Mouse (Mus musculus): ENCODE measurements around the gene Rasl11a. TPM values are rescaled to one million over a fixed set of nuclear protein-coding genes. Genes with fewer than 3 reads are reported as not detected.

Rasl11a gene
- 23.5 and 23.9 TPM in 2 replicates for polyA plus RNA-seq (2014; fragmentation: Nextera tagmentation; extraction: Ambion mirVana)

DNA sequence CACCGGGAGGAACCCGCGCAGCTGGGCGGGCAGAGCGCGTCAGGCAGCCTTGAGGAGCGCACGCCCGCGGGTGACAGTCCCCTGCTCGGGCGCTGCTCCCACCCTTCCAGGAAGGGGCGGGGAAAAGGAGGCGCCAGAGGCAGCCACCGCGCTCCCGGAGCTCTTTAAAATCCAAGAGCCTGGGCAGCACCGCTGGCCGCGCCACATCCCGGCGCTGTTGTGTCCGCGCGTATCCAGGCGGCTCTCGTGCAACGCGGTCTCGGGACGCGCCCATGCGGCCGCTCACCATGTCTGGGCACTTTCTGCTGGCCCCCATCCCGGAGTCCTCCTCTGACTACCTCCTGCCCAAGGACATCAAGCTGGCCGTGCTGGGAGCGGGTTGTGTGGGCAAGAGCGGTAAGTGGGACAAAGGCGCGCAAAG lies at the start of gene Rasl11a:
Rasl11a (plus strand) TSS at position 127 of the 421 bp plus-strand sequence.
- peak within 1 kb of the TSS; percentile 68 for H3K4me3 ChIP-seq (ENCODE audit: low read depth, low read length)
- no peaks in the 10 kb centered on the region for H3K27me3 ChIP-seq (ENCODE audit: control insufficient read depth, insufficient read depth, low read length)
- H3K27ac ChIP-seq (replicated peaks; ENCODE audit: low read depth, low read length): no peak within 1 kb of the TSS
- H3K4me2 ChIP-seq (ENCODE audit: low read depth, severe bottlenecking): peak within 1 kb of the TSS; percentile 81
- no peaks in the 10 kb centered on the region for H3K4me1 ChIP-seq (ENCODE audit: control insufficient read depth, insufficient read depth, low read length)
- peak within 1 kb of the TSS; percentile 81 for H3K9ac ChIP-seq (ENCODE audit: low read length)
- ATAC-seq (ENCODE audit: insufficient number of reproducible peaks, low FRiP score, low TSS enrichment, low read depth) (peak; percentile 82), DNase-seq (ENCODE audit: low spot score) (peak; percentile 90)
- no peaks in the 10 kb centered on the region for H3K36me3 ChIP-seq (ENCODE audit: control insufficient read depth, insufficient read depth, low read length)
- under 1% methylated on average over 40 of the region's 40 CpGs for WGBS
- H3K9me3 ChIP-seq (ENCODE audit: control insufficient read depth, low read length): no peaks in the 10 kb centered on the region

DNA sequence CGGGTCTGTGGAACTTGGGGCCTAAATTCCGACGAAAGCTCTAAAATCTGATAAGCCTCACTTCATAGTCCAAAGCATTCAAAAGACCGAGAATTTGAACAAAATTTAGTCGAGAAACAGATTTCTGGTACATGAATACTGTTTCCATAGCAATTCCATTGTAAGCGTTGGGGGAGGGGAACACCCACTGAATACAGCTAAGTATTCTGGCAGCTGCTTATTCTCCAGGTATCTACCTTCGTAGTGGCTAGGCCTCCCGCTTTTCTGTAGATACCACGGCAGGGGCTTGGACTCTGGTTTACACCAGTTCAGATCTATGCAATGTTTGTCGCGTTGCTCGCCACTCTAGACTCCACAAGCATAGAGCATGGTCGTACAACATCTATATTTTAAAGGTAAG lies 49.1 kb upstream of the Rasl11a start:
- DNase-seq (ENCODE audit: low spot score): no peak
- Histone ChIP-seq H3K4me2 (ENCODE audit: low read depth, severe bottlenecking) (no peak overlapping the region), H3K36me3 (ENCODE audit: control insufficient read depth, insufficient read depth, low read length) (no peaks in the 10 kb centered on the region), H3K9me3 (ENCODE audit: control insufficient read depth, low read length) (no peaks in the 10 kb centered on the region), H3K4me1 (ENCODE audit: control insufficient read depth, insufficient read depth, low read length) (peaks cover 11% of the 10 kb centered on the region), H3K27me3 (ENCODE audit: control insufficient read depth, insufficient read depth, low read length) (no peaks in the 10 kb centered on the region), H3K4me3 (ENCODE audit: low read depth, low read length) (no peak overlapping the region), H3K9ac (ENCODE audit: low read length) (no peak overlapping the region), H3K27ac (replicated peaks; ENCODE audit: low read depth, low read length) (no peak overlapping the region)
- no peak for ATAC-seq (ENCODE audit: insufficient number of reproducible peaks, low FRiP score, low TSS enrichment, low read depth)
- WGBS: 81% methylated on average over 13 of the region's 13 CpGs

- Histone ChIP-seq H3K9ac (ENCODE audit: low read length) (no peak overlapping the region), H3K4me3 (ENCODE audit: low read depth, low read length) (no peak overlapping the region), H3K9me3 (ENCODE audit: control insufficient read depth, low read length) (no peaks in the 10 kb centered on the region), H3K4me1 (ENCODE audit: control insufficient read depth, insufficient read depth, low read length) (peaks cover 2% of the 10 kb centered on the region), H3K27me3 (ENCODE audit: control insufficient read depth, insufficient read depth, low read length) (no peaks in the 10 kb centered on the region), H3K4me2 (ENCODE audit: low read depth, severe bottlenecking) (no peak overlapping the region), H3K36me3 (ENCODE audit: control insufficient read depth, insufficient read depth, low read length) (no peaks in the 10 kb centered on the region), H3K27ac (replicated peaks; ENCODE audit: low read depth, low read length) (no peak overlapping the region)
- ATAC-seq (ENCODE audit: insufficient number of reproducible peaks, low FRiP score, low TSS enrichment, low read depth): no peak
- no peak for DNase-seq (ENCODE audit: low spot score)
- 76% methylated on average over 9 of the region's 9 CpGs for WGBS
Observed at GRCm38 (mm10) chr5:146798031-146798430, 46.8 kb upstream of the Rasl11a start.

- Histone ChIP-seq H3K4me1 (ENCODE audit: control insufficient read depth, insufficient read depth, low read length) (no peaks in the 10 kb centered on the region), H3K9ac (ENCODE audit: low read length) (no peak overlapping the region), H3K27me3 (ENCODE audit: control insufficient read depth, insufficient read depth, low read length) (no peaks in the 10 kb centered on the region), H3K36me3 (ENCODE audit: control insufficient read depth, insufficient read depth, low read length) (no peaks in the 10 kb centered on the region), H3K4me2 (ENCODE audit: low read depth, severe bottlenecking) (no peak overlapping the region), H3K4me3 (ENCODE audit: low read depth, low read length) (no peak overlapping the region), H3K27ac (replicated peaks; ENCODE audit: low read depth, low read length) (no peak overlapping the region), H3K9me3 (ENCODE audit: control insufficient read depth, low read length) (no peaks in the 10 kb centered on the region)
- ATAC-seq (ENCODE audit: insufficient number of reproducible peaks, low FRiP score, low TSS enrichment, low read depth) (no peak), DNase-seq (ENCODE audit: low spot score) (no peak)
- 74% methylated on average over 8 of the region's 8 CpGs for WGBS
Observed at GRCm38 (mm10) chr5:146806004-146806430, 38.9 kb upstream of the Rasl11a start.

DNA sequence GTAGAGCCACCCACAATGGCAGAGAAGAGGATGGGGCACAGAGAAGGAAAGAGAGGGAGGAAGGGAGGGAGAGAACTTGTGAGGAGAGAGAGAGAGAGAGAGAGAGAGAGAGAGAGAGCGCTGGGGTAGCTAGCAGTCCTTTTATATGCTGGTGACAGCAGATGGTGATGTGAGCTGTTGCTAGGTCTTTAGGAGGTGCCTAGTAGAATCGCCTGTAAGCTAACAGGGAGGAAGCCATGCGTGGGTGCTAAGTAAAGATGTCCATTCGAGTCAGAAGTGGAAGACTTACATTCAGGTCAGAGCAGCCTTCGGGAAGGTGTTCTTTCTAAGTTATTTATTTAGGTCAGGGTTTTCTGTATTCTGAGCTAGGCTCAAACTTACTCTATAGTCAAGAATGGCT lies 34.9 kb upstream of the Rasl11a start:
- no peaks in the 10 kb centered on the region for H3K4me1 ChIP-seq (ENCODE audit: control insufficient read depth, insufficient read depth, low read length)
- WGBS: 69% methylated on average over 5 of the region's 5 CpGs
- DNase-seq (ENCODE audit: low spot score) (no peak), ATAC-seq (ENCODE audit: insufficient number of reproducible peaks, low FRiP score, low TSS enrichment, low read depth) (no peak)
- H3K4me2 ChIP-seq (ENCODE audit: low read depth, severe bottlenecking): no peak overlapping the region
- no peaks in the 10 kb centered on the region for H3K36me3 ChIP-seq (ENCODE audit: control insufficient read depth, insufficient read depth, low read length)
- H3K27ac ChIP-seq (replicated peaks; ENCODE audit: low read depth, low read length): no peak overlapping the region
- no peaks in the 10 kb centered on the region for H3K9me3 ChIP-seq (ENCODE audit: control insufficient read depth, low read length)
- no peak overlapping the region for H3K4me3 ChIP-seq (ENCODE audit: low read depth, low read length)
- H3K9ac ChIP-seq (ENCODE audit: low read length): no peak overlapping the region
- no peaks in the 10 kb centered on the region for H3K27me3 ChIP-seq (ENCODE audit: control insufficient read depth, insufficient read depth, low read length)

- WGBS: 90% methylated on average over 5 of the region's 5 CpGs
- H3K27ac ChIP-seq (replicated peaks; ENCODE audit: low read depth, low read length): no peak overlapping the region
- ATAC-seq (ENCODE audit: insufficient number of reproducible peaks, low FRiP score, low TSS enrichment, low read depth): no peak
- H3K9ac ChIP-seq (ENCODE audit: low read length): no peak overlapping the region
- H3K27me3 ChIP-seq (ENCODE audit: control insufficient read depth, insufficient read depth, low read length): no peaks in the 10 kb centered on the region
- H3K4me3 ChIP-seq (ENCODE audit: low read depth, low read length): no peak overlapping the region
- no peaks in the 10 kb centered on the region for H3K36me3 ChIP-seq (ENCODE audit: control insufficient read depth, insufficient read depth, low read length)
- DNase-seq (ENCODE audit: low spot score): no peak
- no peaks in the 10 kb centered on the region for H3K9me3 ChIP-seq (ENCODE audit: control insufficient read depth, low read length)
- no peak overlapping the region for H3K4me2 ChIP-seq (ENCODE audit: low read depth, severe bottlenecking)
- no peaks in the 10 kb centered on the region for H3K4me1 ChIP-seq (ENCODE audit: control insufficient read depth, insufficient read depth, low read length)
Observed at GRCm38 (mm10) chr5:146812866-146813265, 32.0 kb upstream of the Rasl11a start.

DNA sequence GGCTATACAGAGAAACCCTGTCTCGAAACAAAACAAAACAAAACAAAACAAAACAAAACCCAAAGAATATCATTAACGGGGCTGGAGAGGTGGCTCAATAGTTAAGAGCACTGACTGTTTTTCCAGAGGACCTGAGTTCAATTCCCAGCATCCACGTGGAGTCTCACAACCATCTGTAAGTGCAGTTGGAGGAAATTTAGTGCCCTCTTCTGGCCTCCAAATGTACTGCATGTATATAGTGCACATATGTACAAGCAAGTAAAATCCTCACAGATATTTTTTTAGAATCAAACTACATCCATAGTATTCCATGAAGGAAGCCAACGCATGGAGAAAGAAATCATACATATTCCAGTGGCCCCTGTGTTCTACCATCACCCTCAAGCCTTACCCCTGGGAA lies 31.4 kb upstream of the Rasl11a start:
- no peak overlapping the region for H3K4me3 ChIP-seq (ENCODE audit: low read depth, low read length)
- no peaks in the 10 kb centered on the region for H3K4me1 ChIP-seq (ENCODE audit: control insufficient read depth, insufficient read depth, low read length)
- no peak for DNase-seq (ENCODE audit: low spot score)
- no peaks in the 10 kb centered on the region for H3K27me3 ChIP-seq (ENCODE audit: control insufficient read depth, insufficient read depth, low read length)
- no peak for ATAC-seq (ENCODE audit: insufficient number of reproducible peaks, low FRiP score, low TSS enrichment, low read depth)
- no peak overlapping the region for H3K27ac ChIP-seq (replicated peaks; ENCODE audit: low read depth, low read length)
- no peak overlapping the region for H3K9ac ChIP-seq (ENCODE audit: low read length)
- no peaks in the 10 kb centered on the region for H3K36me3 ChIP-seq (ENCODE audit: control insufficient read depth, insufficient read depth, low read length)
- H3K9me3 ChIP-seq (ENCODE audit: control insufficient read depth, low read length): no peaks in the 10 kb centered on the region
- WGBS: 87% methylated on average over 4 of the region's 4 CpGs
- H3K4me2 ChIP-seq (ENCODE audit: low read depth, severe bottlenecking): no peak overlapping the region

GRCm38 (mm10) chr5:146815394-146815793 lies 29.5 kb upstream of the Rasl11a start:
- no peak overlapping the region for H3K9ac ChIP-seq (ENCODE audit: low read length)
- no peaks in the 10 kb centered on the region for H3K9me3 ChIP-seq (ENCODE audit: control insufficient read depth, low read length)
- DNase-seq (ENCODE audit: low spot score): no peak
- no peaks in the 10 kb centered on the region for H3K27me3 ChIP-seq (ENCODE audit: control insufficient read depth, insufficient read depth, low read length)
- no peaks in the 10 kb centered on the region for H3K36me3 ChIP-seq (ENCODE audit: control insufficient read depth, insufficient read depth, low read length)
- H3K4me1 ChIP-seq (ENCODE audit: control insufficient read depth, insufficient read depth, low read length): no peaks in the 10 kb centered on the region
- ATAC-seq (ENCODE audit: insufficient number of reproducible peaks, low FRiP score, low TSS enrichment, low read depth): no peak
- H3K4me2 ChIP-seq (ENCODE audit: low read depth, severe bottlenecking): no peak overlapping the region
- no peak overlapping the region for H3K27ac ChIP-seq (replicated peaks; ENCODE audit: low read depth, low read length)
- WGBS: 68% methylated on average over 4 of the region's 4 CpGs
- no peak overlapping the region for H3K4me3 ChIP-seq (ENCODE audit: low read depth, low read length)

DNA sequence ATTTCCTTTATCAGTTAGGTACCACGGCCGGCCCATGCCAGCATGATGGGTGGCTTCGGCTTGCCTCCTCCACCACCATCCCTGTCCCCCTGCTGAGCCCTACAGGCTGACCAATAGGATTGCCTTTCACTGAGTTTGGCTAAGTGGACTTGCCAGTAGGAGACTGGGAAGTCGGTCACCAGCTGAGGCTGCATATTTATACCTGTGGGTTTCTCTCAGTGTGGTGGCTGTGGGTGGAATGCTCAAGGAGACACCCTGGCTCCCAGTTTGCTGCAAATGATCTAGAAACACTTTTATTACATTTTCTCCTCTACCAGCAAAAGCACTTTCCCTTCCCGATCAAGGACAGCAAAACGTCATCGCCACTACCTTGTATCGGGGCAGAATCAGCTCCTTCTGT lies 27.3 kb upstream of the Rasl11a start:
- H3K4me3 ChIP-seq (ENCODE audit: low read depth, low read length): no peak overlapping the region
- no peaks in the 10 kb centered on the region for H3K4me1 ChIP-seq (ENCODE audit: control insufficient read depth, insufficient read depth, low read length)
- DNase-seq (ENCODE audit: low spot score) (no peak), ATAC-seq (ENCODE audit: insufficient number of reproducible peaks, low FRiP score, low TSS enrichment, low read depth) (no peak)
- H3K27me3 ChIP-seq (ENCODE audit: control insufficient read depth, insufficient read depth, low read length): no peaks in the 10 kb centered on the region
- H3K9me3 ChIP-seq (ENCODE audit: control insufficient read depth, low read length): no peaks in the 10 kb centered on the region
- no peaks in the 10 kb centered on the region for H3K36me3 ChIP-seq (ENCODE audit: control insufficient read depth, insufficient read depth, low read length)
- H3K4me2 ChIP-seq (ENCODE audit: low read depth, severe bottlenecking): no peak overlapping the region
- no peak overlapping the region for H3K27ac ChIP-seq (replicated peaks; ENCODE audit: low read depth, low read length)
- WGBS: 88% methylated on average over 8 of the region's 8 CpGs
- no peak overlapping the region for H3K9ac ChIP-seq (ENCODE audit: low read length)
